8 mouse cellular contexts compared by ENCODE assay signal in genomic region chr16:45159389-45159716, GRCm38 (mm10). TPM values are rescaled to one million over a fixed set of nuclear protein-coding genes. Genes with fewer than 3 reads are reported as not detected.
DNase-seq lines count a peak whose midpoint lies in the region; ATAC-seq and TF ChIP-seq lines count a peak whose summit lies in the region.

No protein-coding gene starts in this region.

- peaks cover 24% of the 10 kb centered on the region for H3K79me2 ChIP-seq in MEL (ENCODE audit: control insufficient read depth, insufficient read depth, low read length, poor library complexity)

- peak overlapping the region; percentile 94 for H3K4me3 ChIP-seq in heart, embryonic 15.5 days
- peak overlapping the region; percentile 66 to 99 for H3K4me3 ChIP-seq in MEL (ENCODE audit: control insufficient read depth in 1 of 2, insufficient read depth in 1 of 2, low read depth in 2 of 2, low read length in 2 of 2)
- peak overlapping the region; percentile 77 for H3K4me3 ChIP-seq in forebrain, postnatal 0 days (ENCODE audit: low read depth, low read length)
- peak overlapping the region; percentile 90 for H3K4me3 ChIP-seq in midbrain, embryonic 10.5 days

- H3K9ac ChIP-seq in heart, embryonic 15.5 days: peak overlapping the region; percentile 91
- peak overlapping the region; percentile 91 for H3K9ac ChIP-seq in MEL (ENCODE audit: control insufficient read depth, low read depth, low read length, poor library complexity, severe bottlenecking)
- H3K9ac ChIP-seq in forebrain, postnatal 0 days: peak overlapping the region; percentile 82

- TF ChIP-seq EP300 in MEL (IDR thresholded peaks at IDR 0.05; ENCODE audit: low read depth in 1 of 2, low read length in 2 of 2): no peak

- no peaks in the 10 kb centered on the region for H3K27me3 ChIP-seq in heart, embryonic 15.5 days
- H3K27me3 ChIP-seq in MEL (ENCODE audit: control insufficient read depth in 1 of 2, insufficient read depth in 2 of 2, low read length in 2 of 2): no peaks in the 10 kb centered on the region
- H3K27me3 ChIP-seq in forebrain, postnatal 0 days (ENCODE audit: insufficient read depth, low read length): no peaks in the 10 kb centered on the region
- no peaks in the 10 kb centered on the region for H3K27me3 ChIP-seq in midbrain, embryonic 10.5 days (ENCODE audit: low read depth, poor library complexity, severe bottlenecking)

- H3K4me2 ChIP-seq in heart, embryonic 15.5 days: peak overlapping the region; percentile 69
- H3K4me2 ChIP-seq in forebrain, postnatal 0 days (ENCODE audit: low read depth): peak overlapping the region; percentile 74

- TF ChIP-seq CTCF in MEL (IDR thresholded peaks at IDR 0.05 in 2 of 3, conservative IDR thresholded peaks at IDR 0.05 in 1 of 3; ENCODE audit: control insufficient read depth in 1 of 3, insufficient read depth in 1 of 3, low read depth in 2 of 3, low read length in 3 of 3, poor library complexity in 1 of 3, severe bottlenecking in 1 of 3): no peak
- TF ChIP-seq CTCF in forebrain, postnatal 0 days (IDR thresholded peaks at IDR 0.05; ENCODE audit: low read depth): no peak

- WGBS in heart, embryonic 15.5 days: 3% methylated on average over 11 of the region's 11 CpGs
- 6% methylated on average over 11 of the region's 11 CpGs for WGBS in forebrain, postnatal 0 days
- 13% methylated on average over 11 of the region's 11 CpGs for WGBS in midbrain, embryonic 10.5 days

- peaks cover 13% of the 10 kb centered on the region; the same call in 1 of the 2 replicates for H3K36me3 ChIP-seq in heart, embryonic 15.5 days
- H3K36me3 ChIP-seq in MEL (ENCODE audit: control insufficient read depth in 1 of 2, insufficient read depth in 2 of 2, low read length in 2 of 2): peaks cover 4 to 18% of the 10 kb centered on the region in 2 experiments
- no peaks in the 10 kb centered on the region for H3K36me3 ChIP-seq in forebrain, postnatal 0 days (ENCODE audit: insufficient read depth)
- peaks cover 20% of the 10 kb centered on the region for H3K36me3 ChIP-seq in midbrain, embryonic 10.5 days

- peak overlapping the region; percentile 88 for H3K27ac ChIP-seq in heart, embryonic 15.5 days
- peak overlapping the region; percentile 75 for H3K27ac ChIP-seq in MEL (ENCODE audit: control insufficient read depth, low read depth, low read length)
- H3K27ac ChIP-seq in forebrain, postnatal 0 days (ENCODE audit: low read depth, low read length): peak overlapping the region; percentile 93; the same call in 1 of the 2 replicates
- H3K27ac ChIP-seq in midbrain, embryonic 10.5 days (replicated peaks): peak overlapping the region; percentile 93

- no peak for DNase-seq in heart, adult 18-20 months
- peak; percentile 75 for DNase-seq in MEL (ENCODE audit: low read depth, low spot score)
- no peak for DNase-seq in forebrain, postnatal 0 days
- no peak for DNase-seq in midbrain, embryonic 10.5 days (ENCODE audit: low spot score)
- DNase-seq in cerebellum, adult 9-11 months: no peak

- no peaks in the 10 kb centered on the region for H3K9me3 ChIP-seq in heart, embryonic 15.5 days (replicated peaks)
- H3K9me3 ChIP-seq in MEL (replicated peaks; ENCODE audit: insufficient read depth, low read length): no peaks in the 10 kb centered on the region
- no peaks in the 10 kb centered on the region for H3K9me3 ChIP-seq in forebrain, postnatal 0 days (ENCODE audit: low read length)
- H3K9me3 ChIP-seq in midbrain, embryonic 10.5 days (replicated peaks): no peaks in the 10 kb centered on the region

- no peak for TF ChIP-seq POLR2A in MEL (IDR thresholded peaks at IDR 0.05; ENCODE audit: control insufficient read depth in 1 of 2, insufficient read depth in 1 of 2, low read depth in 1 of 2, low read length in 2 of 2, poor library complexity in 1 of 2)

- no peak for ATAC-seq in heart, embryonic 15.5 days (replicated peaks; ENCODE audit: insufficient number of reproducible peaks, insufficient read depth, low FRiP score, low read depth)
- no peak for ATAC-seq in forebrain, postnatal 0 days
- ATAC-seq in megakaryocyte progenitor cell, adult 5-6 weeks (replicated peaks; ENCODE audit: poor library complexity): no peak
- no peak for ATAC-seq in megakaryocyte-erythroid progenitor cell, adult 5-6 weeks (replicated peaks; ENCODE audit: low FRiP score, low TSS enrichment, poor library complexity, severe bottlenecking)

- no peak for TF ChIP-seq RAD21 in MEL (IDR thresholded peaks at IDR 0.05; ENCODE audit: low read depth, low read length)

- H3K4me1 ChIP-seq in heart, embryonic 15.5 days (replicated peaks): peaks cover 11% of the 10 kb centered on the region; the same call in 1 of the 2 replicates
- peaks cover 2 to 13% of the 10 kb centered on the region in 2 experiments for H3K4me1 ChIP-seq in MEL (ENCODE audit: control insufficient read depth in 1 of 2, insufficient read depth in 2 of 2, low read length in 2 of 2)
- peaks cover 4% of the 10 kb centered on the region; the same call in 1 of the 2 replicates for H3K4me1 ChIP-seq in forebrain, postnatal 0 days (ENCODE audit: insufficient read depth)
- peaks cover 30% of the 10 kb centered on the region for H3K4me1 ChIP-seq in midbrain, embryonic 10.5 days

TF ChIP-seq in MEL, 35 proteins besides CTCF, POLR2A, EP300 and RAD21:
- TF ChIP-seq RCOR1 (IDR thresholded peaks at IDR 0.05; ENCODE audit: low read depth, low read length): no peak
- 0 out of 2 replicates have a peak, but pooled peaks have one; percentile 11 for TF ChIP-seq SIN3A (IDR thresholded peaks at IDR 0.05; ENCODE audit: low read length)

RNA-seq across cellular contexts. Expression of gene Atg3, which starts 0.8 kb away (rescaled TPM):
- polyA plus RNA-seq in heart, embryonic 15.5 days (2015; fragmentation: Nextera tagmentation; extraction: Ambion mirVana): 29.3 and 33.1 TPM in 2 replicates
- total RNA-seq in heart, adult 18-20 months (2021): 10 to 100 TPM; 18.8 to 19.1 TPM
- 23.8 and 25.8 TPM in 2 replicates for total RNA-seq in MEL (2012; rRNA removed)
- polyA plus RNA-seq in MEL (2012; ENCODE audit: insufficient read depth in 1 of 2, insufficient read length in 2 of 2, low read depth in 1 of 2, low replicate concordance in 2 of 2, missing spikeins in 1 of 2): 10 to 100 TPM in 1 of 2 experiments, not detected in 1; 39.8 TPM
- 24.9 and 27.3 TPM in 2 replicates for total RNA-seq in forebrain, postnatal 0 days (2014; rRNA removed)
- polyA plus RNA-seq in forebrain, postnatal 0 days (2015; fragmentation: Nextera tagmentation; extraction: Ambion mirVana): 52.2 and 54.9 TPM in 2 replicates
- 35.8 and 36.1 TPM in 2 replicates for polyA plus RNA-seq in midbrain, embryonic 10.5 days (2016; fragmentation: Nextera tagmentation; extraction: Ambion mirVana)
- total RNA-seq in megakaryocyte progenitor cell, adult 5-6 weeks (2015): 69.3 and 79.4 TPM in 2 replicates
- 50.9 and 62.9 TPM in 2 replicates for total RNA-seq in megakaryocyte progenitor cell, adult 5-6 weeks (2017)
- total RNA-seq in megakaryocyte-erythroid progenitor cell, adult 5-6 weeks (2014; fragmentation: Nextera tagmentation): 37.2 and 41.6 TPM in 2 replicates
- 33.6 and 39.9 TPM in 2 replicates for total RNA-seq in megakaryocyte-erythroid progenitor cell, adult 5-6 weeks (2017)

RNA-seq across cellular contexts. Expression of gene Slc35a5, which starts 0.8 kb away (rescaled TPM):
- 12.7 and 15.3 TPM in 2 replicates for polyA plus RNA-seq in heart, embryonic 15.5 days (2015; fragmentation: Nextera tagmentation; extraction: Ambion mirVana)
- 10 to 100 TPM; 10.8 to 11.9 TPM for total RNA-seq in heart, adult 18-20 months (2021)
- total RNA-seq in MEL (2012; rRNA removed): 2.5 and 3.9 TPM in 2 replicates
- polyA plus RNA-seq in MEL (2012; ENCODE audit: insufficient read depth in 1 of 2, insufficient read length in 2 of 2, low read depth in 1 of 2, low replicate concordance in 2 of 2, missing spikeins in 1 of 2): 1 to 10 TPM in 1 of 2 experiments, not detected in 1; 5.2 TPM
- 28.7 and 34.7 TPM in 2 replicates for total RNA-seq in forebrain, postnatal 0 days (2014; rRNA removed)
- 25.2 and 29.4 TPM in 2 replicates for polyA plus RNA-seq in forebrain, postnatal 0 days (2015; fragmentation: Nextera tagmentation; extraction: Ambion mirVana)
- 13.5 and 15.7 TPM in 2 replicates for polyA plus RNA-seq in midbrain, embryonic 10.5 days (2016; fragmentation: Nextera tagmentation; extraction: Ambion mirVana)
- total RNA-seq in megakaryocyte progenitor cell, adult 5-6 weeks (2015): 11.2 and 14.7 TPM in 2 replicates
- 6.3 and 6.7 TPM in 2 replicates for total RNA-seq in megakaryocyte progenitor cell, adult 5-6 weeks (2017)
- 4.9 and 11.3 TPM in 2 replicates for total RNA-seq in megakaryocyte-erythroid progenitor cell, adult 5-6 weeks (2014; fragmentation: Nextera tagmentation)
- 4.3 and 12.1 TPM in 2 replicates for total RNA-seq in megakaryocyte-erythroid progenitor cell, adult 5-6 weeks (2017)
